ENCODE assay signal across 8 mouse cellular contexts in genomic region chr19:10272746-10273145, GRCm38 (mm10). TPM values are rescaled to one million over a fixed set of nuclear protein-coding genes. Genes with fewer than 3 reads are reported as not detected.
DNase-seq lines count a peak whose midpoint lies in the region; ATAC-seq lines count a peak whose summit lies in the region.

No protein-coding gene starts in this region.

- peak; percentile 24 for ATAC-seq in neural tube, embryonic 11.5 days (ENCODE audit: insufficient read depth, low FRiP score, low TSS enrichment)
- ATAC-seq in embryonic facial prominence, embryonic 13.5 days (ENCODE audit: insufficient number of reproducible peaks, insufficient read depth, low FRiP score, low TSS enrichment, low read depth), result no peak; the same call in 1 of the 2 replicates
- ATAC-seq in heart, embryonic 15.5 days (replicated peaks; ENCODE audit: insufficient number of reproducible peaks, insufficient read depth, low FRiP score, low read depth), result peak; percentile 45
- ATAC-seq in liver, embryonic 12.5 days, result no peak; the same call in 1 of the 2 replicates

- peaks cover 32% of the 10 kb centered on the region for H3K4me1 ChIP-seq in neural tube, embryonic 11.5 days (ENCODE audit: control insufficient read depth, insufficient read depth, low read length)
- H3K4me1 ChIP-seq in embryonic facial prominence, embryonic 13.5 days, result peaks cover 27% of the 10 kb centered on the region
- peaks cover 36% of the 10 kb centered on the region for H3K4me1 ChIP-seq in heart, embryonic 15.5 days (replicated peaks)
- peaks cover 25% of the 10 kb centered on the region for H3K4me1 ChIP-seq in liver, embryonic 12.5 days

- no peaks in the 10 kb centered on the region for H3K36me3 ChIP-seq in neural tube, embryonic 11.5 days (ENCODE audit: control insufficient read depth, insufficient read depth, low read length)
- H3K36me3 ChIP-seq in embryonic facial prominence, embryonic 13.5 days, result no peaks in the 10 kb centered on the region
- no peaks in the 10 kb centered on the region for H3K36me3 ChIP-seq in heart, embryonic 15.5 days
- no peaks in the 10 kb centered on the region for H3K36me3 ChIP-seq in liver, embryonic 12.5 days

- peaks cover 18% of the 10 kb centered on the region for H3K27me3 ChIP-seq in neural tube, embryonic 11.5 days (ENCODE audit: control insufficient read depth, insufficient read depth, low read length)
- 0 out of 2 replicates have a peak, but pooled peaks cover 2% of the 10 kb centered on the region for H3K27me3 ChIP-seq in embryonic facial prominence, embryonic 13.5 days
- 0 out of 2 replicates have a peak, but pooled peaks cover 2% of the 10 kb centered on the region for H3K27me3 ChIP-seq in heart, embryonic 15.5 days
- peaks cover 16% of the 10 kb centered on the region for H3K27me3 ChIP-seq in liver, embryonic 12.5 days (replicated peaks)

- H3K9me3 ChIP-seq in neural tube, embryonic 11.5 days (ENCODE audit: control insufficient read depth, low read length), result no peaks in the 10 kb centered on the region
- no peaks in the 10 kb centered on the region for H3K9me3 ChIP-seq in embryonic facial prominence, embryonic 13.5 days
- H3K9me3 ChIP-seq in heart, embryonic 15.5 days (replicated peaks), result no peaks in the 10 kb centered on the region
- H3K9me3 ChIP-seq in liver, embryonic 12.5 days (replicated peaks), result no peaks in the 10 kb centered on the region

- 24% methylated on average over 11 of the region's 11 CpGs for WGBS in neural tube, embryonic 11.5 days
- WGBS in embryonic facial prominence, embryonic 13.5 days, result 25% methylated on average over 11 of the region's 11 CpGs
- 19% methylated on average over 11 of the region's 11 CpGs for WGBS in heart, embryonic 15.5 days
- 21% methylated on average over 11 of the region's 11 CpGs for WGBS in liver, embryonic 12.5 days (ENCODE audit: insufficient replicate concordance)

- 0 out of 2 replicates have a peak overlapping the region, but pooled peaks have one; percentile 49 for H3K27ac ChIP-seq in neural tube, embryonic 11.5 days (ENCODE audit: low read depth, low read length)
- no peak overlapping the region for H3K27ac ChIP-seq in embryonic facial prominence, embryonic 13.5 days
- no peak overlapping the region; the same call in 1 of the 2 replicates for H3K27ac ChIP-seq in heart, embryonic 15.5 days
- H3K27ac ChIP-seq in liver, embryonic 12.5 days, result no peak overlapping the region

- H3K9ac ChIP-seq in neural tube, embryonic 11.5 days (ENCODE audit: low read length), result peak overlapping the region; percentile 35; the same call in 1 of the 2 replicates
- H3K9ac ChIP-seq in embryonic facial prominence, embryonic 13.5 days, result 0 out of 2 replicates have a peak overlapping the region, but pooled peaks have one; percentile 61
- H3K9ac ChIP-seq in heart, embryonic 15.5 days, result no peak overlapping the region
- no peak overlapping the region for H3K9ac ChIP-seq in liver, embryonic 12.5 days

- peak overlapping the region; percentile 16; the same call in 1 of the 2 replicates for H3K4me2 ChIP-seq in neural tube, embryonic 11.5 days (ENCODE audit: low read depth)
- H3K4me2 ChIP-seq in embryonic facial prominence, embryonic 13.5 days, result peak overlapping the region; percentile 49
- peak overlapping the region; percentile 43 for H3K4me2 ChIP-seq in heart, embryonic 15.5 days
- H3K4me2 ChIP-seq in liver, embryonic 12.5 days, result peak overlapping the region; percentile 19; the same call in 1 of the 2 replicates

- H3K4me3 ChIP-seq in neural tube, embryonic 11.5 days (ENCODE audit: low read depth, low read length), result no peak overlapping the region
- no peak overlapping the region for H3K4me3 ChIP-seq in embryonic facial prominence, embryonic 13.5 days
- 0 out of 2 replicates have a peak overlapping the region, but pooled peaks have one; percentile 2 for H3K4me3 ChIP-seq in heart, embryonic 15.5 days
- no peak overlapping the region for H3K4me3 ChIP-seq in liver, embryonic 12.5 days

- DNase-seq in neural tube, embryonic 11.5 days (ENCODE audit: low spot score), result peak; percentile 63
- no peak for DNase-seq in neural tube, embryonic 10.5 days (ENCODE audit: extremely low spot score, low spot score)
- peak; percentile 76 to 84 for DNase-seq in right cerebral cortex, postnatal 36 days (ENCODE audit: low spot score in 2 of 2)
- no peak for DNase-seq in testis, postnatal 10 days (ENCODE audit: low spot score)
- no peak for DNase-seq in c-Kit-positive CD71-positive TER-119-positive erythroid progenitor cells, embryonic 14.5 days (ENCODE audit: low spot score)

RNA-seq across cellular contexts. Expression of gene Dagla, which starts 31.9 kb away (rescaled TPM):
- 3.2 and 3.4 TPM in 2 replicates for polyA plus RNA-seq in neural tube, embryonic 11.5 days (2014; fragmentation: Nextera tagmentation; extraction: Ambion mirVana)
- 2.2 and 2.4 TPM in 2 replicates for polyA plus RNA-seq in embryonic facial prominence, embryonic 13.5 days (2015; fragmentation: Nextera tagmentation; extraction: Ambion mirVana)
- polyA plus RNA-seq in heart, embryonic 15.5 days (2015; fragmentation: Nextera tagmentation; extraction: Ambion mirVana), result 0.88 and 1.5 TPM in 2 replicates
- 0.55 and 0.56 TPM in 2 replicates for polyA plus RNA-seq in liver, embryonic 12.5 days (2016; fragmentation: Nextera tagmentation; extraction: Ambion mirVana)

RNA-seq across cellular contexts. Expression of gene Myrf, which starts 32.2 kb away (rescaled TPM):
- polyA plus RNA-seq in neural tube, embryonic 11.5 days (2014; fragmentation: Nextera tagmentation; extraction: Ambion mirVana), result 1.8 and 2.5 TPM in 2 replicates
- polyA plus RNA-seq in embryonic facial prominence, embryonic 13.5 days (2015; fragmentation: Nextera tagmentation; extraction: Ambion mirVana), result 0.91 and 1.4 TPM in 2 replicates
- polyA plus RNA-seq in heart, embryonic 15.5 days (2015; fragmentation: Nextera tagmentation; extraction: Ambion mirVana), result 4.8 and 7.8 TPM in 2 replicates
- polyA plus RNA-seq in liver, embryonic 12.5 days (2016; fragmentation: Nextera tagmentation; extraction: Ambion mirVana), result 6.6 TPM in 2 replicates

Comparison
In these comparisons a context has a peak if more than half of its experiments do, and no peak if none do; other contexts are left out.
1. DNase-seq: peak in neural tube, embryonic 11.5 days (single experiment) and right cerebral cortex, postnatal 36 days (2 of 2); none in neural tube, embryonic 10.5 days (single experiment), testis, postnatal 10 days (single experiment) and c-Kit-positive CD71-positive TER-119-positive erythroid progenitor cells, embryonic 14.5 days (single experiment).
2. ATAC-seq: peak in neural tube, embryonic 11.5 days (single experiment) and heart, embryonic 15.5 days (single experiment); none in embryonic facial prominence, embryonic 13.5 days (single experiment) and liver, embryonic 12.5 days (single experiment).
3. H3K9ac ChIP-seq: peak in neural tube, embryonic 11.5 days (single experiment) and embryonic facial prominence, embryonic 13.5 days (single experiment); none in heart, embryonic 15.5 days (single experiment) and liver, embryonic 12.5 days (single experiment).
4. Peak in every context shown above with its lines, with median percentiles within 50 percentile points of each other: H3K4me2 ChIP-seq.